Mouse (Mus musculus) stomach, postnatal 0 days (tissue): ENCODE results near the gene Klhl36.

Source experiments
- CTCF ChIP-seq: IDR thresholded peaks from 2 replicates; pipeline ENCODE4 v1.5.1; 2016; ENCODE audit warnings: antibody characterized with exemption, low read depth, mild to moderate bottlenecking, moderate library complexity
- EP300 ChIP-seq: optimal IDR thresholded peaks from 2 replicates; pipeline ENCODE3; 2016; ENCODE audit warnings: antibody characterized with exemption

DNA sequence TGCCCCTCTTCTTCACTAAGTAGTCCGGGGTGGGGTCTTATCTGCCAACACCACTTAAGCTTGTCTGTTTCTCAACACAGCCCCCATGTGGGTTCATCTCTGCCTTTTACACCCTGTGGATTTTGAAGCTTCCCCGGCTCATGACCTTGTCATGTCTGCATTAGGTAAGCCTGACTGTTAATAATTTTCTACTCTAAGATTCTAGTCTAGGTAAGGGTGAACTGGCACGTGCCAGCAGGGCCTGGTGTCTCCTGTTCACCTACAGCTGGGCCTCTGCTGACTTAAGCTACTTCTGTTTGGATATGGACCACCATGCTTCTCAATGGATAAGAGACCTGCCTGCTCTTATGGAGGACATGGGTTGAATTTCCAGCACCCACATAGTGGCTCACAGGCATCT lies 39.3 kb downstream of the Klhl36 start:
- TF ChIP-seq EP300 = no peak
- no peak for TF ChIP-seq CTCF
